Mouse (Mus musculus): ENCODE measurements around the gene Man1b1.

DNA sequence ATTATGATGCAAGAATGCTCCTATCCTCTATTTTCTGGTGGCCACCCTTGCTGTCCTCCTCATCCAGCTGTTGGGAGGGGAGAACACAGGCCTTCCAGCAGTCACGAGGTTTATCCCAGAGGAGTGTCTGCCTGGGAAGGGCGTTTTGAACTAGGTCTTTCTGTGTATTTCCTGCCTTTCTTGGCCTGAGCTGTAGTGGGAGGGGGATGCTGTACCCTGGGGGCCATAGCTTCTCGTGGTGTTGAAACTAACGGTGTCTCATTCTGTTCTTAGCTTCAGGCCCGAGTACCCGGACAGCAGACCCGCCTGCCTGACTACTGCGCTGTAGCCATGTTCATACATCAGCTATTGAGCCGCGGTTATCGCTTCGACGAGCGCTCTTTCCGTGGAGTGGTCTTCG, 68.2 kb downstream of the Man1b1 start:
- TF ChIP-seq POLR2A (IDR thresholded peaks at IDR 0.05; ENCODE audit: borderline replicate concordance, extremely low read depth, insufficient read depth, insufficient read length, poor library complexity, severe bottlenecking) (no peak), CTCF (IDR thresholded peaks at IDR 0.05; ENCODE audit: borderline replicate concordance, extremely low read depth, insufficient read depth, insufficient read length) (no peak)

Measured in brain, embryonic 14.5 days (tissue).